Mouse (Mus musculus) kidney, adult 9 months (tissue): ENCODE data around the gene V1ra8.
"Not testable (repeated sequence)": the region's sequence is repeated elsewhere in the genome, so short reads cannot be mapped to it uniquely, and the experiment has no call there.

Experiments
- DNase-seq: peaks from one replicate; pipeline ENCODE4 v3.0.0; 2022

The V1ra8 gene

DNA sequence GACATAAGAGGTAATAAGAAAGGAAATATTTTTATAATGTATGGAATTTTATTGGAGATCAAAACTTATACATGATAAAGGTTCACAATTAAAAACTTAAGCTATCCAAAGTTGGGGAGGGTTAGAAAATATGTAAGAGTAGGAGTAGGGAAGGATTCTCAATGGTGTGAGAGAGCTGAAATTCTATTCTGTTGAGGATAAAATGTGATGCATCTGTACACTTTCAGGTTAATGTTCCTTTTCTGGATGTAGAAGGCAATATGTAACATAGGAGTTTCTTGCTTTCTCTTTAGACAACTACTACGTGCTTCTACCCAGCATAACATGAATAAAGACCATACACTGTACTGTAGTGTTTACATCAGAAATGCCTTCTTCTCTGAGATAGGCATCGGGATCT lies at the start of gene V1ra8:
Gene V1ra8 (plus strand): TSS at position 301 of the 400 bp plus-strand sequence.
- DNase-seq, result not testable (repeated sequence)

DNA sequence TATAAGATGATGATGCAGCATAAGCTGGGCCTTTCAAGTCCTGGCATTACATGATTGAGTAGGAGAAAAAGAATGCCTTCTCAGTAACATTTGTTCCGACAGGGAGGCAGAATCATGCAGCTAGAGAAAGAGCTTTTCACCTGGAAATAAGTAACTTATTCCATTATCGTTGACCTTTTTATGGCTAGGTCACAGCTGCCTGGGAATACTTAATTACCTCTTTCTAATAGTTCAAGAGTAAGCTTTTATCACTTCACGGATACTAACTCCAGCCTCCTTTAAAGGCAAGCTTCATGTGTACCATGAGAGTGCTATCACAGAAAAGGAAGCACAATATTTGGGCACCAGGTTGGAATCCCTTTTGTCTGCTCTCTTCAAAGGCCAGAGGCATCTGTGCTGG lies 42.5 kb upstream of the V1ra8 start:
- peak; percentile 10 for DNase-seq

DNA sequence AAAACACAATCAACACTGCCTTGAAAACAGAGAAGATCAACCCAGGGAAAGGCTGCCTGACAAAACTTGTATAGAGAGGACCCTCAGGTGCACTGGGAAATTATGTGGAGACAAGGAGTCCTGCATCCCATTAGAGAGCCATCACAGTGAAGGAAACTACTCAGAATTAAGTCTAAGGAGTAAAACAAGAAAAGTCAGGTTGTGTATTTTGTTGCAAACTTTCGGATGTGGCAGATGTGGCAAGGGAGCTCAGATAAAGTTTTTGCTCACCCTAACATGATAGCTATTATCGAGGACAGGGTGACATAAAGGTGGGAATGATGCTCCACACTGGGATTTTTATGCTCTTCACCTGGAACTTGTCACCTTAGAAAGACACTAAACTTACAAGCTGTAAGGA lies 28.1 kb upstream of the V1ra8 start, which contains the start of gene Vmn1r52:
Gene Vmn1r52 (plus strand): TSS at position 301 of the 400 bp plus-strand sequence.
- no peak for DNase-seq

DNA sequence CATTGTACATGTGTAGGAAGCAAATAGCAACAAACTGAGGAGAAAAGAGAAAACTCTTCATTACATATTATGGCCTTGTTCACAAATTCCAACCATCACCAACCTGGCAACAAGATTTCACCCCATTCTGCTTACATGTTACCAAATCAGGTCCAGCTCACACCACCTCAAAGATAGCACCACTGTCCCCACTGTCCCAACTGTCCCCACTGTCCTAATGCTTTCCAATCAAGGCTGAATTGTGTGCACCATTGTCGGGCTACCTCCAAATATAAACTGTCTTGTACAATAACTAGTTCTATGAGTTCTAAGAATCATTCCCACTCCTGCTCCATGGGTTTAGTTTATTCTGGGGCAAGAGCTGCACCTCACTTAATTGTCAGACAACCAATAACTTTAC lies 21.7 kb downstream of the V1ra8 start, which contains the start of gene Vmn1r53:
Gene Vmn1r53 (minus strand): TSS at position 101 of the 400 bp plus-strand sequence.
- DNase-seq, result no peak

DNA sequence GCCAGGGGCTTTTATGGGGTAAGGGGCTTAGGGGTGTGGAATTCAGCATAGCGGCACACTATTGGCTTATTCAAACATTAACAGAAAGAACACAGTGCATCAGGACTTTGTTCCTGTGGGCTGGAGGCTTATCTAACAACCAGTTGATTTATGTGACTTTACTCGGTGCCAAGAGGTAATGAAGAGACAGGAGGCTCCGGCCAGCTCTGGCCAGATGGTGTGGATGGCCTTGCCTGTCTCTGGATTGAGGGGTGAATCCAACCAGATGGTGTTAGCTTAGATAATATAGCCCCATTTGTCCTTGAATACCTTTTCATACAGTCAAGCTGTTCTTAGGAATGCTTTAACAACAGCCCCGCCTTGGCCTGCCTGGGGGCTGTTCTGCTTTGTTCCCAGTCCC lies 29.5 kb downstream of the V1ra8 start:
- DNase-seq, result not testable (repeated sequence)

DNA sequence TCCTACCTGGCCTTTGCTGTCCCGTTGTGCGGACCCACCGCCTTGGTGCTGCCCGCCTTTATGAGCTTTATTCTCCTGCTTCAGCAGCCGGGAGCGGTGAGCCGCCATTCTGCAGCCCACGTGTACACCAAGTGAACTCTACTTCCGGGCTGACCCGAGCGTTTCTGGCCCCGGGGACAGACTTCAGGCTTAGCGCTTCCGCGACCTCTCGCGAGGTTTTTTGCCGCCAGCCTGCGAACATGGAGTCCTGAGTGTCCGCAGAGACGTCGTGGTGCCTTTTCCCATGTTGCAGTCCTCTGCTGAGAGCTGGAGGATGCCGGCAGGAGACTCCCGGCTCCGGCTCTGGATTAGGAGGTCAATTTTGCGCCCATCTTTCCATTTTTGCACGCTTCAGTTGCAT lies 30.1 kb downstream of the V1ra8 start:
- no peak for DNase-seq

DNA sequence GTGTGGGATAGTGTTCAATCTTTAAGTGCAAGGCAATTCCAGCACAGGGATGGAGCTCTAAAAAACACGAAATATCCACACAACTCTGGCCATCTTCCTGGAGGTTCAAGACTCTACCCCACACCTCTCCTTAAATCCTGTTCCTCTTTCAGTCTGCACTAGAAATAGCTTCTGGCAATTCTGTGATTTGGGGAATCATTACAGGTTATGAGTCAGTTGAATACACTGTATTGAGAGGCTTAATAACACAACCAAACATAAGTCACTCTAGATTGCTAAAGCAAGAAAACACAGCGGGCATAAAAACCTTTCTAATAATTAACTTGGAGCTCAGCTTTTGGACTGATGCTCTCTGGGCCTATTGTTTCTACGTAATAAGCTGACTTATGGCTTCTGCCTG lies 41.4 kb downstream of the V1ra8 start:
- no peak for DNase-seq

DNA sequence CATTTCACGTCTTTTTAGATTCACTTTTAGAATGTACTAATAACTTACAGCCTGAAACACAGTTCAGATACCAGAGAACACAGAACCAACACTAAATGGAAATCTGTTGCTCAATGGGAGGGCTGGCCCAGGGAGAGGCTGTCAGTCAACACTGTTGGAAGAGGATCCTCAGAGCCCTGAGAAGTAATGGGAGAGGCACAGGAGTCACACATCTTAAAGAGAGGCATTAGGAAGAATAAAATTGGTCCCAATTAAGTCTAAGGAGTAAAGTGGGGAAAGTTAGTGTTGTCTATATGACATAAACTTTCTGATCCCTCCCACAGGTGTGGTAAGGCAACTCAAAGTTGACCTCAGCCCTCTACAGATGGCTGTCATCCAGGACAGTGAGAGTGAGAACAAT lies 43.4 kb downstream of the V1ra8 start, which contains the start of gene Vmn1r54:
Gene Vmn1r54 (plus strand): TSS at position 301 of the 400 bp plus-strand sequence.
- no peak for DNase-seq
